Mouse (Mus musculus) cerebellum, adult 11-12 months (tissue): Measurements from ENCODE around the gene Sox30.
A peak's percentile ranks its signal among the peaks of the same experiment; 100 is the strongest.

Experiments used
- DNase-seq: peaks from one replicate; pipeline ENCODE4 v3.0.0; 2022

Sox30 gene

DNA sequence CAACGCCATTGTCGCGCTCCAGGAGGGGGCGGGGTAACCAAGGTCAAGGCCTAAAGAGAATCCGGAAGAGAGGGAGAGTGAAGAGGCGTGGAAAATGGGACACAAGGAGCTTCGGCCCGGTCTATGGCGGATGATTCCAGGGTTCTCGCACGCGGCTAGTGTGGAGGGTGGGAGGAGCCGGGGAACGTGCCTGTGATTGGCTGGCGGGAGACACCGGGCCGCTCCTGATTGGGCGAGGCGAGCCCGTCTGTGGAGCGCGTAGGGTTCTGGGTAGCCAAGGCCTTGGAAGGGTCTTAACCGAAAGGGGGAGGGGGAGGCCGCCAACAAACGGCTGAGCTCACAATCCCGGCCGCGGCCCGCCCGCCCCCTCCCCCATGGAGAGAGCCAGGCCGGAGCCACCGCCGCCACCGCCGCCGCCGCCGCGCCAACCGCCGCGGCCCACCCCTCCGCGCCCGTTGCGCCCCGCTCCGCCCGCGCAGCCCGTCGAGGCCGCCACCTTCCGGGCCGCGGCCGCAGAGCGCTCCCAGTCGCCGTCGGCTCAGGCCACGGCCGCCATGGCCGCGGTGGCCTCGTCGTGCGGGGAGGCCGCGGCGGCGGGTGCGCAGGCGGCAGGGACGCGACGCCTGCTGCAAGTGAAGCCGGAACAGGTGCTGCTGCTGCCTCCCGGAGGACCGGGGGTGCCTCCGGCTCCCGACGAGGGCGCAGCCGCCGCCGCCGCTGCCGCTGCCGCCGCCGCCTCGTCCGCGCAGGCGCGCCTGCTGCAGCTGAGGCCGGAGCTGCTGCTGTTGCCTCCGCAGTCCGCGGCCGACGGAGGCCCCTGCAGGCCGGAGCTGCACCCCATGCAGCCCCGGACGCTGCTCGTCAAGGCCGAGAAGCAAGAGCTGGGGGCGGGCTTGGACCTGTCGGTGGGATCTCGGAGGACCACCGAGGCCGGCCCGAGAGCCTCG lies at the start of gene Sox30:
TSS of gene Sox30 (plus strand) at position 365 of the 947 bp plus-strand sequence.
- DNase-seq: no peak

DNA sequence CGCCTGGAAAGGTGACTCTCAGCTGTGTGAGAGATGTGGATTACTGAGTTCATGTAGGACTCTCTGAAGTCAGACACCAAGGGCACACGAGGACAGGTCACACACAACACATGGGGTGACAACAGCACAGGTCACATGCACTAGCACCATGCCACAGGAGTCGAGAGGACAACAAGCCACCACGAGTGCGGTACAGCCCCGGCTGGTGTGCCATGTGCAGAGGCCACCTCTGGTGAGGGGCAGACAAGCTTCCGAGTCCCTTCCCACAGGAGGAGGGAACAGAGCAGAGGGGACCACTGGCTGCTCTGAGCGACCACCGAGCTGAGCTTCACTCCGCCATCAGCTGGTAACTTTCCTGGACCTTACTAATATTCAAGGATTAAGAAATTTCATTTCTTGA lies 47.3 kb upstream of the Sox30 start:
- DNase-seq: no peak

DNA sequence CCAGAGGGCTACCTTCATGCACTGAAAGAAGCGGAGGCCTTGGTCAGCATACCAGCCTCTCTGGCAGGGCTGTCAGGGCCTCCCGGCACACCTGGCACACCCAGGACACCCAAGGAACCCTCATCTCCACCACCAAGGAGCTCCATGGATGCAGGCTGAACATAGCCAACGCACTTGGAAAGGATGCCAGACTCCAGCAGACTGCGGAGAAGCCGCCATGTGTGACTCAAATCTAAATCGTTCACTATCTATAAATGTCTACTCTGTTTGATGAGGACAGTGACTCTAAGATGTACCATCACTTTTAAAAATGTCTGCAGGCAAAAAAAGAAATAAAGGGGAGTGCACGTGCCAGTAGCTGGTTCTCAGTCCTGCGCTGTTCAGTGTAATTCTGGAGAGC lies 42.6 kb upstream of the Sox30 start:
- no peak for DNase-seq

DNA sequence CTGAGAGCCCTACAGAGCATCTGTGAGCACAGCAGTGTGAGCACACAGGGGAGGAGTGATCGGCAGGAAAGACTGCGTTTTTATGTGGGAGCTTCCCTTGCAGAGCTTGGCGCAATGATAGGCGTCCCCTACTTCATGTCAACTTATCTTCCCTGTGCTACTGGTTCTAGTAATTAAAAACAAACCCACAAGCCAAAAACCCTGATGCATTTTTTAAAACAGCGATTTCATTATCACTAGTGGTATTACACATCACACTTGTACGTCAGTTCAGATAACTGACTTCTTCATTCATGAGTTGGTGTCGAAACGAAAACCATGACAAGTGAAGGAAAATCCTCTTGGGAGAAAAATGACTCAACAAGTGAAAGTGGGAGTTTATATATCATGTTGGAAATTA lies 41.2 kb upstream of the Sox30 start:
- DNase-seq: no peak

DNA sequence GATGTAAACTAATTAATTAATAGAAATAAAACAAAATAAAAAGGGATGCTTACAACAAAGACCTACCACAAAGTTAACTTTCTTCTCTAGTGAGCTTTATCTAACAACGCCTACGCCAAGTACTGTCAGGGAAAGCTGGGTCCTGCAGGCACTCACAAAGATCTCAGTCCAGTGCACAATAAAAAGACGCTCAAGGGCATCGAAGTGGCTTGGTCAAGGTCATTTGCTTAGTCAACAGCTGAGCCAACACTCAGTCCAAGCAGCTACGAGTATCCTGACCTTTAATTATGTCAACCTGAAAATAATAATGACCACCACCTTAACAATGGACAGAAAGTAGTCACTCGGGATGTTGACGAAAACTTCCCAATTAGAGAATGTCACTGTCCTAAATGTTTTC lies 37.8 kb upstream of the Sox30 start:
- no peak for DNase-seq

DNA sequence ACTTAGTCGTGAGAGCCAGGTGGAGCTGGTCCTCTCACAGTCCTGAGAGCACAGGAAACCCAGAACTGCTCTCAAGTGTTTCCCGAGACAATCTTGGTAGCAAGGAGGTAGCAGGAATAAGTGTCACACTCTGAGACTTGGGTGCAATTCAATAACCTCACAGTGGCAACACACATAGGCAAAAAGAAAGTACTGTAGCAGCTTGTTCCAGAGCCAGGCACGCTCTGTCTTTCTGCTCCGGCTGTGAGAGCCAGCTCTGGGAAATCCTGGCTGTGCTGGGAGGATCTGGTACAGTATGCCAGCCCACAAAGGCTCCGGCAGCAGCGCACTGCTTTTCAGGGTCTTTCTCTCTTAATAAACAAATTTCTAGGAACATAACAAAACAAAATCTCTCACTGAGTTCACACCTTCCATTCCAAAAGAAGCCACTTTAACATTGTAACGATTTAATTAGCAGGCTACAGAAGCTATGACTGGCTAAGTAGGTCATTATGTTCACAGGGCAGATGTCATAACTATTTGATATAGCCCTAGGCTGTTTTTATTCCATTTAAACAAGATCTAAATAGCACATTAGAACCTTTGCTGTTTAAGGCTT lies 36.9 kb upstream of the Sox30 start:
- no peak for DNase-seq

DNA sequence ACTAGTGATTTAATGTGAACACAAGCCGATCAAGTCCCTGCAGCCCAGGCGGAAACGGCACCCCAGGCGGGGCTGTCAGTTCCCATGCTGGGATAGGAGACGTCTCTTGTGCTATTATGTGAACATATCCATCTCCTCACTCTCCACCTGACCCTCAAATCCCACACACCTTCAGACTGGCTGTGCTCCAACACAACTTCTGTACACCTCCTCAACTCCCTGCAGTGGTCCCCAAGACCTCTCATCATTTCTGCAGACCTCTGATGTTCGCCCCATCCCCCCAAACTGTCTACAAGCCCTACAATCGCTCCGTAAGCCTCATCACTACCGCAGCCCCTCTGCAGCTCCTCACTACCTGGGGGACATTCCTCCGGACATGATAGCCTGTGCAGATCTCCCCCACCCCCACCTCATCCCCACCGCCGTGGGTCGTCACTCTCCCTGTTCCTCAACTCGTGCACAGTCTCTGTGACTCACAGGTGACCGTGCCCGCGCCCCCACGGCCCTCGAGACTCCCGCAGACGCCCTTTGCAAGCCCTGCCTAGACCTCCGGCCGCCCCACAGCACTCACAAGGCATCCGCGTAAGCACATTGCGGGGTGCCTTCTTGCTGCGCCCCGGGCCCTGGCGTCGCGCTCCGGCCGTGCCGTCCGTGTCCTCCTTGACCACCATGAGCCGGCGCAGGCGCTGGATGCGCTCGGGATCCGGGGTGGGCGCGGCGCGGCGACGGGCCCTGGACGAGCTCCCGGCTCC lies 36.0 kb upstream of the Sox30 start:
- DNase-seq: peak; percentile 46

DNA sequence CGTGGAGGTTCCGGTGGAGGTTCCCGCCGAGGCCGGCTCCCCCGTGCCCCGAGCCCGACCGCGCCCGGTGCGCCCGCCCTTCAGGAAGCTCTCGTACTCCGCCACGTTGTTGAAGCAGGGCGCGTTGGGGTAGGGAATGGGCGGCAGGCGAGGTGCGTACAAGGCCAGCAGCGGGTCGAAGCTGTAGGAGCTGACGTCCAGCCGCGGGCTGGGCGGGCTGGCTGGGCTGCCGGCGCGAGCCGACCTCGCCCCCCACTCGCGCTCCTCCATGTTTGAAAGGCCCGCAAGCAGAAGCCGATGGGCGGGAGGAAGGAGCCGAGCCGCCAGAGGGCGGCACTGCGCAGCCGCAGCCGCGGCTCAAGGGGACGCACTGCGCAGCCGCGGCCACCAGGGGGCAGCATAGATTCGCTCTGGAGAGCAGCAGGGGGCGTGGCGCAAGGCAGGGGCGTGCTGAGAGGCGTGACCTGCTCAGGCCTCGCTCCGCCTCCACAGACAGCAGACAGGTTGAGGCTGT lies 35.4 kb upstream of the Sox30 start, which contains the start of gene Lsm11:
TSS of gene Lsm11 (minus strand) at position 293 of the 514 bp plus-strand sequence.
- DNase-seq: peak; percentile 93

DNA sequence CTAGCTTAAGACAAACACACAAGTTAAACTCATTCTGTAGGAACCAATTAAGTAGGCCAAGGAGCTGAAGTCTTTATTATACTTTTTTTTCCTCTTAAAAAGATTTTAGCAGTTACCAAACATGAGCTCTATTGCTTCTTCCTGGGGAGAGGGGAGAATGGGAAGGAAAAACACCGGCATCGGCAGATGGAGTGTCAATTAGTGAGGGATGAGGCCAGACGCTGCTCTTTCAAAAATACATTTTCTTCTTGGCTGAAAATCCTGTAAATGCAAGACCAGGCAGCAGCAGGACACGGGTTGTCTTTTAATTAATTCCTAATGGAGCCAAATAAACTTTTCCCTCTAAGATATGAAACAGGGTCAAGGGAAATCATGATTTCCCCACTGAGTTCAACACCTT lies 33.3 kb upstream of the Sox30 start:
- DNase-seq: no peak

DNA sequence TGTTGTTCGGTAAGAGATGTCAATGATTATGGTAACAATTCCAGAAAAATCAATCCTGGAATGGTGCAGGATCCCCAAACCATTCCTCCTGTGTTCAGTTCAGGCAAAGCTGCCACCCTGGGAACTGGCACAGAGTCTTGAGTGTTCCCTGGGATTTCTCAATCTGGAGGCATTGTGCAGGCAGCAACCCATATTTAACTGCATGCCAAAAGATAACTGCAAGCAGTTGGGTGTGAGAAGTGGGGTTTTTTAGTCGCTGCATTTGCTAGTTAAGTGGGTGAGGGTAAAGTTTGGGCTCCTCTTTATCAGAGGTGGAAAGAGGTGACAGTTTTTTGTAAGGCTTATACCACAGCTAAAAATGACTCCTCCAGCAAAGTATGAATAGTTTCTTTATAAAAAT lies 32.6 kb upstream of the Sox30 start:
- DNase-seq: no peak

DNA sequence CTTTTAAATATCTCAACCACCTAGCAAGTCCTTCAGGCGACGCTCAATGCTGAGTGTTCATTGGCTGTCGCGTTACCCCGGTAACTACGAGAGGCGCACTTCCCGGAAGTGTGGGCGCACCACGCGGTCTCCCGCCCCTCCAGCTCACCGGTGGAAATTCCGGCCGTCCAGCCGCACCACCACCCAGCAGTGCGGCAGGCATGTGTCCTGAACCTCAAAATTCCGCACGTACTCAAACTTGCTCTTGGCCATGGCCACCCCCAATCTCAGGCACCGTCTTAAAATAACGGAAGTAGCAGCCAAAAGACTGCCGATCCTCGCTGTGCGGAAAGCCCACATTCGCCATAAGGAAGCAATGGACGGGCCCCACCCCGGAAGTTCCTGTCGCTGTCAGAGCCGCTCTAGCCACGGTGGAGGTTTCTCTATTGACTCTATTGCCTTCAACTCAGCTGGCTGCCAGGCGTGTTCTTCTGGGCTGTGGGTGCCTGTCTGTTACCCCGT lies 24.9 kb upstream of the Sox30 start, which contains the start of gene Thg1l:
TSS of gene Thg1l (minus strand) at position 368 of the 501 bp plus-strand sequence.
- DNase-seq: peak; percentile 86

DNA sequence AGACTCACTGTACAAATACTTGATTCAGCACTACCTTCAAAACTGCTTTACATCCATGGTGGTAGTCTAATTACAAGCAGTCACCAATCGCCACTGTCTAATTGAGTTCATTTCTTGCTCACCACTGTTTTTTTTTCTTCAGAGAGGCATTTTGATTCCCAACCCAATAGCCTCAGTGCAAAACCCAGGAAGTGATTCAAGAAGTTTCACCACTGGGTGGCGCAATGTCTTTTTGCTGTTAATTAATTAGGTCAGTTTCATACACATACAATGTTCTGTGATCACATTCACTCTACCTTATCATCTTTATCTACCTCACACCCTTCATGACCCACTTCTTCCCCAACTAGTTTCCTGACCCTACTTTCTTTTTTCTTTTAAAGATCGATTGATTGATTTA lies 20.5 kb upstream of the Sox30 start:
- no peak for DNase-seq

DNA sequence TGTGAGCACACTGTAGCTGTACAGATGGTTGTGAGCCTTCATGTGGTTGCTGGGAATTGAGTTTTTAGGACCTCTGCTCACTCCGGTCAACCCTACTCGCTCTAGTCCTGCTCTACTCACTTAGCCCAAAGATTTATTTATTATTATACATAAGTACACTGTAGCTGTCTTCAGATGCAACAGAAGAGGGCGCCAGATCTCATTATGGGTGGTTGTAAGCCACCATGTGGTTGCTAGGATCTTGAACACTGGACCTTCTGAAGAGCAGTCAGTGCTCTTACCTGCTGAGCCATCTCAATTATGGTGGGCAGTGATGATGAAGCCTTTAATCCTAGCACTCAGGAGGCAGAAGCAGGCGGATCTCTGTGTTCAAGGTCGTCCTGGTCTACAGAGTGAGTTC lies 20.1 kb upstream of the Sox30 start:
- DNase-seq: no peak

DNA sequence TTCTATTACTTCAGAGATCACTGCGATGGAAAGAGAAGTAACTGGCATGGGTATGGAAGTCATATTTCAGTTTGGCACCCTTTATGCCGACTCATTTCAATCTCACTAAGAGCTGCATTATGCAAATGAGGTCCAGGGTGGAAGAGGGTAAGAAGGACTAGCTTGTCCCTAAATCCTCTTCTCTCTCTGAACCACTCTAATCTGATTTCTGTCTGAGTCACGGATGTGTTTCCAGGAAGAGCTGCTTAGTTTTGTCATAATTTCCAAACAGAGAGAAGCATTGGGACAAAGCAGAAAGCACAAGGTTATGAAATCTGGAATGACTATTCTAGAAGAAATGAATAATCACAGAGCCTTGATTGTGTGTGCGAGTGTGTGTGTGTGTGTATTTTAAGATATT lies 13.2 kb upstream of the Sox30 start:
- no peak for DNase-seq

DNA sequence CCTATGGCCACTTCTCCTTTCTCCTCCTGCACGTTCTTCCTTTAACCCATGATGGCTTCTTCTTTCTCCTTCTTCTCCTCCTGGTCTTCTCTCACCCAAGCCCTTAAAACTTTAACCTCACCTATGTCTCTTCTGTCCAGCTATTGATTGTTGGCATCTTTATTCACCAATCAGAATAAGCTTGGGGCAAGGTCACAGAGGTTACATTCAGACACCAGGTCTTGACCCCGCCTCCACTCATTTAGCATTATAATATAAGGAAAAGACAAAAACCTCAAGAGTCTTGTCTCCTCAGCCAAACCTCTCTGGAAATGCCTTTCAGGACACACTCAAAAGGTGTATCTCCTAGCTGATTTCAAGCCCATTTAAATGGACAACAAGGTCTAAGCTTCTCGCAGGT lies 11.6 kb upstream of the Sox30 start:
- no peak for DNase-seq

DNA sequence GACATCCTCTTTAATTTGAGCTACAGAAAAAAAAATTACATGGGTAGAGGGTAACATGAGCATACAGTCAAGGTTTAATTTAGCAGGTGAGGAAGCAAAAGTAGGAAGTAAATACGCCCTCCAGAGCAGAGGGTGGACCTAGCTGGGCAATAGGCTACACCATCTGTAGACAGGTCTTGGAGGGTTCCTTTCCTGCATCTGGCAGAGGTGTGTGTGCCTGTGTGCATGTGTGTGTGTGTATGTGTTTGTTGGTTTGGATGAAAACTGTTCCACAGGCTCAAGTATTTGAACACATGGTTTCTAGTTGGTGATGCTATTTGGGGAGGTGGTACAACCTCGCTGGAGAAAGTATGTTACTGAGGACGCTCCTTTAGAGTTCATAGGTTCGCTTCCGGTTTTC lies 6.5 kb upstream of the Sox30 start:
- no peak for DNase-seq

DNA sequence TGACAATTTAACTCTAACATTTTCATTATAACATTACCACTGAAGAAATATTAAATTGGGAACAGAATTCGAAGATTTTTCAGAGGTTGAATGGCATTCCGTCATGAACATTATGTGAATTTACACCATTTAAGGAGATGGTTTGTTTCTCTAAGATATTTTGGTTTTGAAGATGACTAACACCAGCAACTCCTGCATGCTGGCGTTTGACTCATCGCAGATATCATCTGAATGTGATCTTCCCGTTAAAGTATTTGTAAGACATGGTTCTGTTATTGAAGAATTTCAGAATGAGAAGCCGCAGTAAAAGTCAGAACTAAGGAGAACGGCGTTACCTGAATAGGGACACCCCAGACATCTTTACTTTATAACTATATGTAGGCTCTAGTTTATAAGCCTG lies 5.6 kb upstream of the Sox30 start:
- DNase-seq: no peak

DNA sequence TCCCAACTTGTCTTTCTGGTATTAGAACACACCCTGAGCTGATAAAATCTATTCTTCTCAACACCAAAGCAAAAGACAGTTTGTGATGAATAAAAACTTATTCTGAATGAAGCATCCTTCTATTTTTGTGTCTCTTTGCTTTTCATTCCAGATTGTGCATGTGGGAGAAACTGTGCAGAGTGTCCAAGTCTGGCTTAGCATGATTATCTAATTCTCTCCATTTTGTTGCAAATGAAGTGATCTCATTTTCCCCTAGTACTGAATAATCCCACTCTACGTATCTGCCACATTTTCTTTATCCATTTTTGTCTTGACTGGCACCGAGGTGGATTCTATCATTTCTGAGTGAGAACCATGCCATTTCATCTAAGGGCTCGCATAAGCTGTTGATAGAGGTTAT lies 4.0 kb upstream of the Sox30 start:
- no peak for DNase-seq

DNA sequence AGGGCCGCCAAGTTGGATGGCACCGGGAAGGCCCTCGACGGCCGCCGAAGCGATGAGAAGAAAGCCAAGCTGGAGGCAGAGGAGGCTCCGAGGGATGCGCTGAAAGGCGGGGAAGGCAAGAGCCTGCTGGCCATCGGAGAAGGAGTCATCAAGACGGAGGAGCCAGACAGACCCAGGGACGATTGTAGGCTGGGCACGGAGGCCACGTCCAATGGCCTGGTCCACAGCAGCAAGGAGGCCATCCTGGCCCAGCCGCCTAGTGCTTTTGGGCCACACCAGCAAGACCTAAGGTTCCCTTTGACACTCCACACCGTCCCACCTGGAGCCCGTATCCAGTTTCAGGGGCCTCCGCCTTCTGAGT lies 763 bp downstream of the Sox30 start:
- DNase-seq: no peak

DNA sequence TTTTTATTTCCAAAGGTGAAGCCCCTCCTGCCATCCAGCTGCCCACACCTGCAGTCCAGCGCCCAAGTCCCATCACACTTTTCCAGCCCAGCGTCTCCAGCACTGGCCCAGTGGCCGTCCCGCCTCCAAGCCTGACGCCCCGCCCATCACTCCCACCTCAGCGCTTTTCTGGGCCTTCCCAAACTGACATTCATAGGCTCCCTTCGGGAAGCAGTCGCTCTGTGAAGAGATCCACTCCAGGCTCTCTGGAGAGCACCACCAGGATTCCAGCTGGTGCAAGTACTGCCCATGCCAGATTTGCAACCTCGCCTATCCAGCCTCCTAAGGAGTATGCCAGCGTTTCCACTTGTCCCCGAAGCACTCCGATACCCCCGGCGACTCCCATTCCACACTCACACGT lies 11.5 kb downstream of the Sox30 start:
- no peak for DNase-seq

DNA sequence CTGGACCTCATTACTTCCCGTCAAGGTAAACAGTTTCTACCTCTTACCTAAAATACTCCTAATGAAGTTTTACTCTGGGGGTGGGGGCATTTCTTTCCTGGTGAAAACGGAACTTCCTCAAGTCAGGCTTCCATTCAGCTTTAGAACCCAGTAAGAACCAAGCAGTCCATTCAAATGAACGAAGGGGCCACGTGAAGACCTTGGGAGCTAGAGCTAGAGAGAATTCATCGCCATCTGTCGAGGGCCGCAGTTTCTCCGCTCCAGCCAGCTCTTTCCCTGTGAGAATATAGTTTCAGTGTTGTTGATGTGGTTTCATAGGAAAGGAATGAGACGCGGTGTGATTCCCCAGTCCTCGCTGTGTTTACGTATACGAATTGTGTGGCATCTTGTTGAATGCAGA lies 12.0 kb downstream of the Sox30 start:
- no peak for DNase-seq

DNA sequence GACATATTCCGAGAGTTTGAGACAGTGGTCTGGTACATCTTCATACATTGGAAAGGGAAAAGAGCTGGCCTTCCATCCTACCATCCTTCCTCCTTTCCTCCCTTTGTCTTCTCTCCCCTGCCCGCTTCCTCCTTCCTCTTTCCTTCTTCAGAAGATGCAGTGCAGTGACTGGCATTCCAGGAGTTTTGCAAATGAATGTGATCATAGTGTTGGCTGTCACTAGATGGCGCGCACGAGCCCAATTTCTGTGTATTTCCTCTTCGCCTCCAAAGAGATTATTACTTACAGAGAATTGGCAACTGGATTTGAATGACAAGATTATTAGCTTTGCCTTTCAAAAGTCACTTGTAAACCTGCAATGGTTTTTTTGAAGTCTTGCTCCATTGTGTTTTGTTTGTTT lies 36.0 kb downstream of the Sox30 start:
- DNase-seq: peak; percentile 5

DNA sequence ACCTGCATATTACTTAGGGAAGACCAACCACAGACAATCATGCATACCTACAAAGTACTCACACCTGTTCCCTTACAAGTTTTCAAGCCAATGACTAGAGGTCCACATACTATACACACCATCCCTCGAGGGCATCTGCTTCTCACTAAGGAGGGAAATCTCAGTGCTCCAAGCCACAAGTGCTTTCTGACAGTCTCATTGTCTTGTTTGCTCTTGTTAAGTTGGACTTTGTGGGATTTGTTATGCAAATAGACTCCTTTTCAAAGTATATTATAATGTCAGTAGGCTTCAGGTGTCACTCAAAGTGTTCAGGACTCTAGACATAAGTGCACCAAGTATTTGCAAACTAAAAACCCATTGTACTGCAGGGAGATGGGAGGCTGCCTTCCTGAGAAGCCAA lies 40.1 kb downstream of the Sox30 start:
- no peak for DNase-seq
